Mouse (Mus musculus): ENCODE measurements around the gene Sectm1a.

The Sectm1a gene

GRCm38 (mm10) chr11:121081120-121081519 is at the start of gene Sectm1a:
Gene Sectm1a (minus strand): TSS chr11:121081220.
- DNase-seq (ENCODE audit: low read depth, low spot score) = no peak
- Histone ChIP-seq H3K36me3 (ENCODE audit: control insufficient read depth, insufficient read depth, low read length, poor library complexity, severe bottlenecking) (no peaks in the 10 kb centered on the region), H3K27me3 (ENCODE audit: control insufficient read depth, insufficient read depth, low read length, poor library complexity, severe bottlenecking) (no peaks in the 10 kb centered on the region)

- Histone ChIP-seq H3K36me3 (ENCODE audit: control insufficient read depth, insufficient read depth, low read length, poor library complexity, severe bottlenecking) (no peaks in the 10 kb centered on the region), H3K27me3 (ENCODE audit: control insufficient read depth, insufficient read depth, low read length, poor library complexity, severe bottlenecking) (no peaks in the 10 kb centered on the region)
- no peak for DNase-seq (ENCODE audit: low read depth, low spot score)
Observed at GRCm38 (mm10) chr11:121129616-121130015, 48.6 kb upstream of the Sectm1a start.

- H3K36me3 ChIP-seq (ENCODE audit: control insufficient read depth, insufficient read depth, low read length, poor library complexity, severe bottlenecking) = no peaks in the 10 kb centered on the region
- no peak for DNase-seq (ENCODE audit: low read depth, low spot score)
- H3K27me3 ChIP-seq (ENCODE audit: control insufficient read depth, insufficient read depth, low read length, poor library complexity, severe bottlenecking) = no peaks in the 10 kb centered on the region
Observed at GRCm38 (mm10) chr11:121127441-121127840, 46.4 kb upstream of the Sectm1a start.

- peak; percentile 62 for DNase-seq (ENCODE audit: low read depth, low spot score)
- Histone ChIP-seq H3K27me3 (ENCODE audit: control insufficient read depth, insufficient read depth, low read length, poor library complexity, severe bottlenecking) (no peaks in the 10 kb centered on the region), H3K36me3 (ENCODE audit: control insufficient read depth, insufficient read depth, low read length, poor library complexity, severe bottlenecking) (no peaks in the 10 kb centered on the region)
Observed at GRCm38 (mm10) chr11:121126395-121126794, 45.4 kb upstream of the Sectm1a start.

- Histone ChIP-seq H3K27me3 (ENCODE audit: control insufficient read depth, insufficient read depth, low read length, poor library complexity, severe bottlenecking) (no peaks in the 10 kb centered on the region), H3K36me3 (ENCODE audit: control insufficient read depth, insufficient read depth, low read length, poor library complexity, severe bottlenecking) (no peaks in the 10 kb centered on the region)
- DNase-seq (ENCODE audit: low read depth, low spot score) = no peak
Observed at GRCm38 (mm10) chr11:121125522-121126172, 44.6 kb upstream of the Sectm1a start.

GRCm38 (mm10) chr11:121123438-121123837 is 42.4 kb upstream of the Sectm1a start:
- Histone ChIP-seq H3K36me3 (ENCODE audit: control insufficient read depth, insufficient read depth, low read length, poor library complexity, severe bottlenecking) (no peaks in the 10 kb centered on the region), H3K27me3 (ENCODE audit: control insufficient read depth, insufficient read depth, low read length, poor library complexity, severe bottlenecking) (no peaks in the 10 kb centered on the region)
- no peak for DNase-seq (ENCODE audit: low read depth, low spot score)

GRCm38 (mm10) chr11:121122024-121122670 is 41.1 kb upstream of the Sectm1a start:
- DNase-seq (ENCODE audit: low read depth, low spot score) = no peak
- H3K27me3 ChIP-seq (ENCODE audit: control insufficient read depth, insufficient read depth, low read length, poor library complexity, severe bottlenecking) = no peaks in the 10 kb centered on the region
- H3K36me3 ChIP-seq (ENCODE audit: control insufficient read depth, insufficient read depth, low read length, poor library complexity, severe bottlenecking) = no peaks in the 10 kb centered on the region

- H3K27me3 ChIP-seq (ENCODE audit: control insufficient read depth, insufficient read depth, low read length, poor library complexity, severe bottlenecking) = no peaks in the 10 kb centered on the region
- DNase-seq (ENCODE audit: low read depth, low spot score) = no peak
- H3K36me3 ChIP-seq (ENCODE audit: control insufficient read depth, insufficient read depth, low read length, poor library complexity, severe bottlenecking) = no peaks in the 10 kb centered on the region
Observed at GRCm38 (mm10) chr11:121121151-121121550, 40.1 kb upstream of the Sectm1a start.

GRCm38 (mm10) chr11:121118577-121118976 is 37.6 kb upstream of the Sectm1a start, which contains the start of gene Tex19.2:
Gene Tex19.2 (minus strand): TSS chr11:121118677.
- H3K36me3 ChIP-seq (ENCODE audit: control insufficient read depth, insufficient read depth, low read length, poor library complexity, severe bottlenecking) = no peaks in the 10 kb centered on the region
- H3K27me3 ChIP-seq (ENCODE audit: control insufficient read depth, insufficient read depth, low read length, poor library complexity, severe bottlenecking) = no peaks in the 10 kb centered on the region
- no peak for DNase-seq (ENCODE audit: low read depth, low spot score)

GRCm38 (mm10) chr11:121118106-121118505 is 37.1 kb upstream of the Sectm1a start:
- DNase-seq (ENCODE audit: low read depth, low spot score) = no peak
- no peaks in the 10 kb centered on the region for H3K36me3 ChIP-seq (ENCODE audit: control insufficient read depth, insufficient read depth, low read length, poor library complexity, severe bottlenecking)
- H3K27me3 ChIP-seq (ENCODE audit: control insufficient read depth, insufficient read depth, low read length, poor library complexity, severe bottlenecking) = no peaks in the 10 kb centered on the region

- no peak for DNase-seq (ENCODE audit: low read depth, low spot score)
- Histone ChIP-seq H3K27me3 (ENCODE audit: control insufficient read depth, insufficient read depth, low read length, poor library complexity, severe bottlenecking) (no peaks in the 10 kb centered on the region), H3K36me3 (ENCODE audit: control insufficient read depth, insufficient read depth, low read length, poor library complexity, severe bottlenecking) (no peaks in the 10 kb centered on the region)
Observed at GRCm38 (mm10) chr11:121112091-121112775, 31.2 kb upstream of the Sectm1a start.

- H3K36me3 ChIP-seq (ENCODE audit: control insufficient read depth, insufficient read depth, low read length, poor library complexity, severe bottlenecking) = no peaks in the 10 kb centered on the region
- H3K27me3 ChIP-seq (ENCODE audit: control insufficient read depth, insufficient read depth, low read length, poor library complexity, severe bottlenecking) = no peaks in the 10 kb centered on the region
- no peak for DNase-seq (ENCODE audit: low read depth, low spot score)
Observed at GRCm38 (mm10) chr11:121111601-121112000, 30.6 kb upstream of the Sectm1a start.

- Histone ChIP-seq H3K27me3 (ENCODE audit: control insufficient read depth, insufficient read depth, low read length, poor library complexity, severe bottlenecking) (no peaks in the 10 kb centered on the region), H3K36me3 (ENCODE audit: control insufficient read depth, insufficient read depth, low read length, poor library complexity, severe bottlenecking) (no peaks in the 10 kb centered on the region)
- DNase-seq (ENCODE audit: low read depth, low spot score) = no peak
Observed at GRCm38 (mm10) chr11:121111051-121111450, 30.0 kb upstream of the Sectm1a start.

- DNase-seq (ENCODE audit: low read depth, low spot score) = no peak
- no peaks in the 10 kb centered on the region for H3K27me3 ChIP-seq (ENCODE audit: control insufficient read depth, insufficient read depth, low read length, poor library complexity, severe bottlenecking)
Observed at GRCm38 (mm10) chr11:121109986-121110385, 29.0 kb upstream of the Sectm1a start.

GRCm38 (mm10) chr11:121108061-121108460 is 27.0 kb upstream of the Sectm1a start:
- H3K36me3 ChIP-seq (ENCODE audit: control insufficient read depth, insufficient read depth, low read length, poor library complexity, severe bottlenecking) = no peaks in the 10 kb centered on the region

More at GRCm38 (mm10) chr11:121109986-121110385, 29.0 kb upstream of the Sectm1a start:
- no peaks in the 10 kb centered on the region for H3K36me3 ChIP-seq (ENCODE audit: control insufficient read depth, insufficient read depth, low read length, poor library complexity, severe bottlenecking)

More at GRCm38 (mm10) chr11:121108061-121108460, 27.0 kb upstream of the Sectm1a start:
- DNase-seq (ENCODE audit: low read depth, low spot score) = no peak
- H3K27me3 ChIP-seq (ENCODE audit: control insufficient read depth, insufficient read depth, low read length, poor library complexity, severe bottlenecking) = no peaks in the 10 kb centered on the region
